13 mouse cellular contexts compared by ENCODE assay signal in genomic region chr11:16290381-16290780, GRCm38 (mm10). TPM values are rescaled to one million over a fixed set of nuclear protein-coding genes. Genes with fewer than 3 reads are reported as not detected.
"Had no signal": no experiment of that assay in that cellular context is flagged by ENCODE, and none has a peak within 500 bp of the region (broad histone marks: within the 10 kb centered on the region; RNA-seq: fewer than 3 reads in every experiment).

No protein-coding gene starts in this region.

- H3K9ac ChIP-seq: limb, embryonic 13.5 days; liver, embryonic 15.5 days; midbrain, embryonic 15.5 days; neural tube, embryonic 13.5 days had no signal

- H3K36me3 ChIP-seq: limb, embryonic 13.5 days; liver, embryonic 15.5 days; midbrain, embryonic 15.5 days; neural tube, embryonic 13.5 days had no signal

- H3K27me3 ChIP-seq: limb, embryonic 13.5 days; liver, embryonic 15.5 days; midbrain, embryonic 15.5 days; neural tube, embryonic 13.5 days had no signal

- DNase-seq: left cerebral cortex, postnatal 4 days; right cerebral cortex, postnatal 14 days; thymus, postnatal 36 days had no signal

- H3K4me3 ChIP-seq: limb, embryonic 13.5 days; liver, embryonic 15.5 days; midbrain, embryonic 15.5 days; neural tube, embryonic 13.5 days had no signal

- H3K27ac ChIP-seq: hindbrain, postnatal 0 days; kidney, postnatal 0 days; limb, embryonic 13.5 days; liver, embryonic 15.5 days; midbrain, embryonic 15.5 days; neural tube, embryonic 13.5 days had no signal

- ATAC-seq: hindbrain, postnatal 0 days; midbrain, embryonic 15.5 days had no signal

- H3K4me1 ChIP-seq: limb, embryonic 13.5 days; liver, embryonic 15.5 days; midbrain, embryonic 15.5 days; neural tube, embryonic 13.5 days had no signal

- H3K9me3 ChIP-seq: limb, embryonic 13.5 days; liver, embryonic 15.5 days; midbrain, embryonic 15.5 days; neural tube, embryonic 13.5 days had no signal

- H3K4me2 ChIP-seq: limb, embryonic 13.5 days; liver, embryonic 11.5 days; liver, embryonic 15.5 days; midbrain, embryonic 15.5 days; neural tube, embryonic 13.5 days had no signal

RNA-seq across cellular contexts. Expression of gene Vstm2a, which starts 32.9 kb away (rescaled TPM):
- total RNA-seq: megakaryocyte-erythroid progenitor cell, adult 5-6 weeks; monocyte, adult 5-6 weeks had no signal
- polyA plus RNA-seq: spleen, adult 2 months had no signal
